Mouse (Mus musculus): Measurements from ENCODE around the gene Esp6.
"Not testable (repeated sequence)": the region's sequence is repeated elsewhere in the genome, so short reads cannot be mapped to it uniquely, and the experiment has no call there.

Gene Esp6

DNA sequence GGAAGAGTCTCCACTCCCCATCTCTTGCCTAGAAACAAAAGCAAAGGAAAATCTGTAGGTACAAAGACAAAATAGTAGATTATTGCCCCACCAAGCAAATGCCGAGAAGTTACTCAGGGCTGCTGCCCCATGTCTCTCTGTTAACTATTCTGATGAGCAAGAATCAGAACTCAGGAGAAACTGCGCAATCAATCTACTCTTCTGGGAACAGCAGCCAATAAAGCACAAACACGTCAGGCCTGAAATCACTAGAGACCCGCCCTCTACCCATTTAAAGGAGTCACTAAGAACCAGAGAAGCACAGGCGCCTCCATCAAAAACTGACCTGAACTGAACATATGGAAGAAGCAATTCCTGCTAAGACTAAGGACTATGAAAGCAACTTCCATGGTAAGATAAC lies at the start of gene Esp6:
Esp6 (plus strand) TSS at position 301 of the 400 bp plus-strand sequence.
- no peak for DNase-seq (ENCODE audit: low spot score in 2 of 2)

DNA sequence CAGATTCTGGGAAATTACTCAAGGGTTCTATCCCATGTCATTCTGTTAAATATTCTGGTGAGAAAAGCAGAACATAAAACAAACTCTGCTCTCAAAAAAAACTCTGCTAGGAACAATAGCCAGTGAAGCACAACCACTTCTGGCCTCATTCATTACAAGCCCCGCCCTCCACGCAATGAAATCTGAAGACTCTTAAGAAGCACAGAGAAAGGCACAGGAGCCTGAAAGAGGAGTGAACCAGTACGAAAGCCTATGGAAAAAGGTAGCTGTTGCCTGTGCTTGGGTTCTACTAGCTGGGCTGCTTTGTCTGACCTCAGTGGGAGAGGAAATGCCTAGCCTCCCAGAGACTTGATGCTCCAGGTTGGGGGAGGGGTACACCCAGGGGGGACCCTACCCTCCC lies 41.5 kb upstream of the Esp6 start, which contains the start of gene Esp8:
Esp8 (plus strand) TSS at position 205 of the 400 bp plus-strand sequence.
- no peak for DNase-seq (ENCODE audit: low spot score in 2 of 2)

DNA sequence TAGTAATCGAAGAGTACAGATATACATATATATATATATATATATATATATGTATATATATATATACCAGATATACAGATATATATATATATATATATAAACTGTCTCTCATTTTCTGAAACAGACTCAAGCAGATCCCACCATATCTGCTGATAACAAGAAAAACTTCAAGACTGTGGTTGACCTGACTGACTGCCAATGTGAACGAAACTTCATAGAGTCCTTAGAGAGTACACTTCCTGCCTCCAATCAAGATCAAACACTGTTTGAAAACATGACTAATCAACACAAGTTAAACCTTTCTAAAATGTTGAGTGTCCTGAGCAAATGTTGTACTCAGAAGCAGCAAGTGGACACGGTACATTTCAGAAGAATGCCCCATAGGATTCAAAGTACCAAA lies 31.5 kb upstream of the Esp6 start:
- DNase-seq (ENCODE audit: low spot score in 2 of 2) = no peak

DNA sequence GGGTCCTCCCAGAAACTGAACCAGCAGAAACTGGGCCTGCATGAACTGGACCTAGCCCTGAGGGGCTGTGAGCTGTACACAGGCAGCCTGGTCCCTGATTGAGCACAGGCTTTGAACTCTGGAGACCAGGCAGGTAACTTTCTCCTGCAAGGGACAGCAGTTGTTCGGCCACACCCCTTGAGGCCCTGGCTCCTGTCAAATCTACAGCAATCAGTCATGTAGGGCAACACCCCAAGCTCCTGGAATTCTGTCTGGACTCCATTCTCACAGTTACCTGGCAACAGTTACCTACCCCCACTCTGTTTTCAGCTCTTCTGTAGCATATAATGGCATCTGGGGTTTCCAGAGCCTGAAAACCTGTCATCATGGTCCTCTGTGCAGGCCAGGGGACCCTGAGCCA lies 30.2 kb upstream of the Esp6 start:
- DNase-seq (ENCODE audit: low spot score in 2 of 2) = no peak

DNA sequence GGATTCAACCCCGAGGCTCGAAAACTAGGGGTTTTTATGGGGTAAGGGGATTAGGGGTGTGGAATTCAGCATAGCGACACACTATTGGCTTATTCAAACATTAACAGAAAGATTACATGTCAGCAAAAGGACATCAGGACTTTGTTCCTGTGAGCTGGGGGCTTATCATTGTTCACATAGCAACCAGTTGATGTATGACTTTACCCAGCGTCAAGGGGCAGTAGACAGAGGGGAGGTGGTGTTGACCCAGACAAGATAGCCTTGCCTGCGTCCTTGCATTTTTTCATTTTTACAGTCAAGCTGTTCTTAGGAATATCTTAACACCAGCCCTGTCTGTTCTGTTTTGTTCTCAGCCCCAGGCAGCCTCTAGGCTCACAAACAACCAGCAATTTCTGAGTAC lies 14.3 kb upstream of the Esp6 start:
- not testable (repeated sequence) for DNase-seq (ENCODE audit: low spot score in 2 of 2)

DNA sequence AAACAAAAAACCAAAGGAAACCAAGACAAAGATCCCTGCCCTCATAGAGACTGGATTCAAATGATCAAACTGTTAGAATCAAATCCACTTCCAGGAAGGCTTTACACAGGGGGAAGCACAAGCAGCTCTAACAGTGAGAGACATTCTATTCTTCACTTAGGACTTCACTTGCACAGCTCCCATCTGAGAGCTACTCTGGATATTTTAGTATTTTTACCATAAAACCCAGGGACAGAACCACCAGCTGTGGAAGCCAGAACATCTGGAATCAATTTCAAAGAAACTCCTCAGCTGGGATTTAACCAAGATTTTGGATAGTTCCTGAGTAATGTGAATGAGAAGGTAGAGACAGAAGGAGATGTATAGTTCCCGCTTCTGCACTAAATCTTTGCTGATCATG lies 7.8 kb upstream of the Esp6 start:
- no peak for DNase-seq (ENCODE audit: low spot score in 2 of 2)

DNA sequence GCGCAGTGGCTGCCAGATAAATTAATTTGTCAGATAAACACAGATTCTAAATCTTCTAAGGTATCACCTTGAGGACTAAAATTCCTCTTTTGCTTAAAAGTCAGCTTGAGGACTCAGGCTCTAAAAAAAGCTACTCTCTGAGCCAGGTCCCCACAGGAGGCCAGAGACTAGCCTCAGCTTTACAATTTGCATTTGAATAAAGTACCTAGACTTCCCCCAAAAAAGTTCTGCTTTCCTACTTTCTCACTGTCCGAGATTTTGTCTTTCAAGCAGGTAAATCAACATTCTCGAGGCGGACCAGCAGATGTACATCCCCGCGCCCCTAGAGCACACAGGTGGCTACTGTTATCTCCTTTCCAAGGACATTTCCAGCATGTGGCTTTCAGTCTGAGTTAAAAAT lies 22.6 kb downstream of the Esp6 start:
- not testable (repeated sequence) for DNase-seq (ENCODE audit: low spot score in 2 of 2)

DNA sequence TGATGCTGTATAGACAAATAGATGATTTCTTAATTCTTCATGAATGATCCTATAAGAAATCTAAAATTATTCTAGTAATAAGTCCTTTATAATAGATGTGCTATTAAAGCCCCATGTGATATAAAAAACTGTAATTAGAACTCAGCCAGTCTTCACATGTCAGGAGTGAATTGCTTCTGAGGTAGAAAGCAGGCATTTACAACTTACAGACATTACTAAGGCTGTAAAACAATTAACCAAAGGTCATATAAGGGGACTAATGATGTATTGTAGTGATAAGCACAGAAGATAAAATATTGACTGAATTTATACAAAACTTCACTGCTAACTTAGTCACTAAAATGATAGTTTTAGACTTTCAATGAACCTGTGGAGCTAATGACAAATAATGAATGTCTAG lies 30.0 kb downstream of the Esp6 start:
- DNase-seq (ENCODE audit: low spot score in 2 of 2) = no peak

DNA sequence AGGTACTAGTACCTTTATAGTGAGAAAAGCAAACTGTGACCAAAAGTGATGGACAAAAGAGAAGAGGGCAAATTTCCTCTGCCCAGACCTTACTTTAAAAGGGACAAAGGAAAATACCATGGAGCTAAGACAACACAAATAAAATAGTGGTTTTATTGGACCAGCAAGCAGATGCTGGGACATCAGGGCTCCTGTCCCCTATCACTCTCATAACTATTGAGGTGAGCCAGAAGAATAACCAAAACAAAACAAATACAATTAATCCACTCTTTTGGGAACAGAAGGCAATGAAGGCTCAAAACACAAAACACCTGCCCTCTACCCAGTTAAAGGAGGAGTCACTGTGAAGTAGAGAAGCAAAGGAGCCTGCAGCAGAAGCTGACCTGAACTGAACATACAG lies 37.0 kb downstream of the Esp6 start, which contains the start of gene Esp4:
Esp4 (plus strand) TSS at position 301 of the 400 bp plus-strand sequence.
- DNase-seq (ENCODE audit: low spot score in 2 of 2) = no peak
